Mouse (Mus musculus) lung, postnatal 0 days (tissue): Measurements from ENCODE around the gene Itprid1.

ENCODE experiments used
- CTCF ChIP-seq: IDR thresholded peaks from 2 replicates; pipeline ENCODE4 v1.5.1; 2016; ENCODE audit warnings: antibody characterized with exemption, mild to moderate bottlenecking
- EP300 ChIP-seq: IDR thresholded peaks from 2 replicates; pipeline ENCODE4 v1.6.1; 2016; ENCODE audit warnings: antibody characterized with exemption, mild to moderate bottlenecking, control low read depth

DNA sequence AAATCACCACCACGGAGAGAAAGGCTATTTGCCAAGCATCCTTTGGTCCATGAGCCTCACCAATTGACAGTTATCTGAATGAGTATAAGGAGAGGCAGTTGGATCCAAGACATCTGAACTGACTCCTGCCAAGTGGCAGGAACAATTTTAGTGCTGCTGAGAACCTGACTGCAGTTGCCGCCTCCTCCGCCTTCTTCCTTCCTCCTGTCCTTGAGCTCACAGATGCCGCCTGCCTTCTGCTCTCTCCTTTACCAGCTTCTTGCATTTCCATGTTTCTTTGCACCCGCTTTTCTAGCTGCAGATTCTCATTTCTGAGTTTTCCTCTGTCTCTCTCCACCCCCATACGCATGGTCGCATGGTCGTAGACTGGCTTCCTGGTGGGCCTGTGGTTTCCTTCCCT lies 25.5 kb upstream of the Itprid1 start:
- TF ChIP-seq CTCF (no peak), EP300 (no peak)
